Mouse (Mus musculus) bone marrow, adult 2 months (tissue): Measurements from ENCODE around the gene Lars2.
"Not testable (repeated sequence)": the region's sequence is repeated elsewhere in the genome, so short reads cannot be mapped to it uniquely, and the experiment has no call there.

Source experiments
- CTCF ChIP-seq: fragments of 200-500 bp; IDR thresholded peaks from 2 replicates; pipeline ENCODE4 v1.5.1; 2011; ENCODE audit warnings: low read length, control low read depth; ENCODE audit not compliant: control insufficient read depth, insufficient read depth
- POLR2A ChIP-seq: fragments of 200-500 bp; IDR thresholded peaks from 2 replicates; pipeline ENCODE4 v1.6.1; 2011; ENCODE audit warnings: low read depth, mild to moderate bottlenecking, control low read depth, low read length, borderline replicate concordance; ENCODE audit not compliant: control insufficient read depth

GRCm38 (mm10) chr9:123447101-123447500, 80.4 kb downstream of the Lars2 start:
- not testable (repeated sequence) for TF ChIP-seq CTCF, POLR2A
